Mouse (Mus musculus): ENCODE data around the gene Ube4b. TPM values are rescaled to one million over a fixed set of nuclear protein-coding genes. Genes with fewer than 3 reads are reported as not detected.

Gene Ube4b
- polyA plus RNA-seq, 1 experiment from 2014 or later, result 64.6 TPM

Other genes starting within 250 kb of the Ube4b start
- 55.9 and 59.8 TPM in 2 replicates for gene Kif1b, start 119.1 kb downstream of the Ube4b start, polyA plus RNA-seq (2016; fragmentation: Nextera tagmentation; extraction: Ambion mirVana)
- gene Rbp7, start 28.2 kb upstream of the Ube4b start, polyA plus RNA-seq (2016; fragmentation: Nextera tagmentation; extraction: Ambion mirVana), result not detected in 2 replicates
- gene Tmem274, start 50.6 kb upstream of the Ube4b start, polyA plus RNA-seq (2016; fragmentation: Nextera tagmentation; extraction: Ambion mirVana), result 0.50 and 0.63 TPM in 2 replicates
- 17.9 and 18.4 TPM in 2 replicates for gene Nmnat1, start 58.5 kb upstream of the Ube4b start, polyA plus RNA-seq (2016; fragmentation: Nextera tagmentation; extraction: Ambion mirVana)
- 51.8 and 55.2 TPM in 2 replicates for gene Lzic, start 58.5 kb upstream of the Ube4b start, polyA plus RNA-seq (2016; fragmentation: Nextera tagmentation; extraction: Ambion mirVana)
- gene Ctnnbip1, start 91.5 kb upstream of the Ube4b start, polyA plus RNA-seq (2016; fragmentation: Nextera tagmentation; extraction: Ambion mirVana), result 53.6 and 59.6 TPM in 2 replicates
- gene Clstn1, start 159.7 kb upstream of the Ube4b start, polyA plus RNA-seq (2016; fragmentation: Nextera tagmentation; extraction: Ambion mirVana), result 17.8 and 21.4 TPM in 2 replicates